Mouse (Mus musculus): ENCODE results near the gene Agtr1a. TPM values are rescaled to one million over a fixed set of nuclear protein-coding genes. Genes with fewer than 3 reads are reported as not detected.

Gene Agtr1a
- total and polyA plus RNA-seq, 3 experiments, result 0.05 to 8.2 TPM; not detected in 1

DNA sequence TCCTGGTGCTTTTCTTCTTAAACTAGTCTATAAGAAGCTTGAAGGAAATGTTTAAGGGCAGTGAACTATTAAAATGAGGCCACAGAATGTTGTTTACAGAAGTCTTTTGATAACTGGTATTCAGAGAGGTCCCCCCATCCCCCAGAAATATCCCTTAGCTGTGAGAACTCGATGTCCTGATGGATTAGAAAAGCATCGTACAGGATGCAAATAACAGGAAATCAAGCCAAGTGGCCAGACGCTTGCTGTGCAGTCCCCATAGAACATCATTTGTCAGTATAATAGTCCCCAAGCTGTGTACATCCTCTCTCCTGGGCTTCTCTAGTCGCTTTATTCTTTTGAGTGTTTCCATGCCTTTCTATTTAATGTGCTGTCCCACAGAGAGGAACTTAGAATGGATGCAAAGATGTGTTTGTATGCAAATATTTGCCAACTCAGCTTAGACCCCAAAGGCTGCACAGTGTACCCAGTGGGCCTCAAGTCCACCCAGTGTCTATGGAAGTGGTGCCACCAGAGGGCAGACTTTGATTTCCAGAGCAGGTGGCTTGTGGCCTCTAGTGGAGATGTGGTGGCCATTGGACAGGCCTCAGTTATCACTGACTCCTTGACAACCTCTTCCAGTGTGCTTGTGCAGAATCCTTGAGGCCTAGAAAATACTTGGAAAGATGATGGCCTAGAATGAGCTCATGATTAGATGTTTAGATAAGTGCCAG lies 22.4 kb downstream of the Agtr1a start:
- no peak for TF ChIP-seq POLR2AphosphoS5 (IDR thresholded peaks at IDR 0.05; ENCODE audit: insufficient replicate concordance, low read depth, low read length)
- no peak for TF ChIP-seq TAL1 (conservative IDR thresholded peaks at IDR 0.05; ENCODE audit: low read depth, low read length)
- no peak for TF ChIP-seq CTCF (IDR thresholded peaks at IDR 0.05; ENCODE audit: low read depth, low read length)
- TF ChIP-seq GATA2 (IDR thresholded peaks at IDR 0.05; ENCODE audit: borderline replicate concordance, low read depth, low read length), result no peak
- no peak for TF ChIP-seq GATA1 (IDR thresholded peaks at IDR 0.05; ENCODE audit: borderline replicate concordance, low read length)
- H3K27me3 ChIP-seq (ENCODE audit: insufficient read depth, low read length), result peaks cover 6% of the 10 kb centered on the region; the same call in 1 of the 2 replicates
- H3K36me3 ChIP-seq (replicated peaks), result no peaks in the 10 kb centered on the region
- no peak overlapping the region for H3K4me3 ChIP-seq (ENCODE audit: low read depth, low read length)
- ATAC-seq (ENCODE audit: extremely low read depth, insufficient number of reproducible peaks, low FRiP score, poor library complexity, severe bottlenecking) (no peak), DNase-seq (ENCODE audit: low spot score) (no peak)
- H3K9me3 ChIP-seq (replicated peaks), result no peaks in the 10 kb centered on the region
- H3K4me1 ChIP-seq (ENCODE audit: insufficient read depth, low read depth, low read length), result no peaks in the 10 kb centered on the region

DNA sequence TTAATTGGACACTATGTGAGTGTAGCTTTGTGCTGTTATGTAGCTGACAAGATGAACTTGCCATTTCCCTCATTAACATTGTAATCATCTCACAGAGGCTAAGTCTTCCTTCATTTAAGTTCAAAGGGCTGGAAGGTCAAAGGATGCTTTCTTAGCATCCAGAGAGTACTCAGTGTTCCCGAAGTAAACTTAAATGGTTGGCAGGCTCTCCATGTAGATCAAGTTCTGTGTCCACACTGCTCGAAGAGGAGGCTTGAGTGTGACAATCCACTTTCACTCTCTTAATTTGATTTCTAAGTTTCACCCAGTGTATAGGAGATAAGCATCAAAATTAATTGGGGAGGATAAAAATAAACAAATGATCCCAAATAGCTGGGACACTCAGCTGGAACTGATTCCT lies 23.6 kb downstream of the Agtr1a start:
- no peaks in the 10 kb centered on the region for H3K4me1 ChIP-seq (ENCODE audit: insufficient read depth, low read depth, low read length)
- no peaks in the 10 kb centered on the region for H3K9me3 ChIP-seq (replicated peaks)
- no peak overlapping the region for H3K4me3 ChIP-seq (ENCODE audit: low read depth, low read length)
- DNase-seq (ENCODE audit: low spot score), result no peak
- H3K27me3 ChIP-seq (ENCODE audit: insufficient read depth, low read length), result peaks cover 4% of the 10 kb centered on the region; the same call in 1 of the 2 replicates
- no peak for ATAC-seq (ENCODE audit: extremely low read depth, insufficient number of reproducible peaks, low FRiP score, poor library complexity, severe bottlenecking)
- no peaks in the 10 kb centered on the region for H3K36me3 ChIP-seq (replicated peaks)
- TF ChIP-seq CTCF (IDR thresholded peaks at IDR 0.05; ENCODE audit: low read depth, low read length), result no peak
- no peak for TF ChIP-seq POLR2AphosphoS5 (IDR thresholded peaks at IDR 0.05; ENCODE audit: insufficient replicate concordance, low read depth, low read length)
- TF ChIP-seq TAL1 (conservative IDR thresholded peaks at IDR 0.05; ENCODE audit: low read depth, low read length), result no peak
- TF ChIP-seq GATA1 (IDR thresholded peaks at IDR 0.05; ENCODE audit: borderline replicate concordance, low read length), result no peak
- no peak for TF ChIP-seq GATA2 (IDR thresholded peaks at IDR 0.05; ENCODE audit: borderline replicate concordance, low read depth, low read length)

DNA sequence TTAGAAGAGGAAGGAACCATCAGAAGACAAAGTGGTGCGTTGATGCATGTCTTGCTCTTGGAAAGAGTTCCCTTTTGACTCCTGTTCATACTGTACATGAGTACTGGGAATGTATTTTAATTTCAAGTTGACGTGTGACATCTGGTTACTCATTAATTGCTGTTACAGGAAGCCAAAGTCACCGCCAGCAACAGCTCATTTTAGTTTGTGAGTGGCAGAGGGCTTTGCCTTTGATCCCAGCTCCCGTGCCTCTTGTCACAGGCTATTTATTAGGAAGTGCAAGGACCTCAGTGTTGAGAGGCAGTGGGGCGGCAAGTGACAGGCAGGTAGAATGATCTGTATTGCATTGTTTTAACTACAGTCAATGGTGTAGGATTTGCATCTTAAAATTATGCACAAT lies 24.8 kb downstream of the Agtr1a start:
- Histone ChIP-seq H3K36me3 (replicated peaks) (no peaks in the 10 kb centered on the region), H3K27me3 (ENCODE audit: insufficient read depth, low read length) (peaks cover 3% of the 10 kb centered on the region; the same call in 1 of the 2 replicates), H3K4me3 (ENCODE audit: low read depth, low read length) (no peak overlapping the region), H3K9me3 (replicated peaks) (no peaks in the 10 kb centered on the region), H3K4me1 (ENCODE audit: insufficient read depth, low read depth, low read length) (no peaks in the 10 kb centered on the region)
- ATAC-seq (ENCODE audit: extremely low read depth, insufficient number of reproducible peaks, low FRiP score, poor library complexity, severe bottlenecking), result no peak
- DNase-seq (ENCODE audit: low spot score), result no peak
- no peak for TF ChIP-seq POLR2AphosphoS5 (IDR thresholded peaks at IDR 0.05; ENCODE audit: insufficient replicate concordance, low read depth, low read length)

DNA sequence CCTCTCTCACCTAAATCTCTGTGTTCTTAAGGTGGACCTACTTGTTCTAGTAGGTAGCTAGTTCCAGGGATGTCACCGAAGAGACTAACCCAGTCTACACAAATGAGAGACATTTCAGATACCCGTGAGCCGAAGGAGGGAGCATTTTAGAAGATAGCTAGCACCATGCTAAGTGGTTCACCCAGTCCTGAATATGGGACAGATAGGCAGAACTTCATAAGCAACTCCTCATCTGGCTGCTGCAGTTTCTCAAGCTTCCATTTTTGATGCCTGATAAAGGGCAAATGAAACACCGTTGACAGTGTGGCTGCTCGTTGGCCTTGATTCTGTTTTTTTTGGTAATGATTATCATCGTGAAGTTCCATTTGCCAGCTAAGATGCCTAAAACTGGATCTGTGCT lies 25.8 kb downstream of the Agtr1a start:
- DNase-seq (ENCODE audit: low spot score) (no peak), ATAC-seq (ENCODE audit: extremely low read depth, insufficient number of reproducible peaks, low FRiP score, poor library complexity, severe bottlenecking) (no peak)
- H3K27me3 ChIP-seq (ENCODE audit: insufficient read depth, low read length), result no peaks in the 10 kb centered on the region
- no peak overlapping the region for H3K4me3 ChIP-seq (ENCODE audit: low read depth, low read length)
- no peaks in the 10 kb centered on the region for H3K4me1 ChIP-seq (ENCODE audit: insufficient read depth, low read depth, low read length)
- no peak for TF ChIP-seq TAL1 (conservative IDR thresholded peaks at IDR 0.05; ENCODE audit: low read depth, low read length)
- no peaks in the 10 kb centered on the region for H3K36me3 ChIP-seq (replicated peaks)
- H3K9me3 ChIP-seq (replicated peaks), result no peaks in the 10 kb centered on the region

DNA sequence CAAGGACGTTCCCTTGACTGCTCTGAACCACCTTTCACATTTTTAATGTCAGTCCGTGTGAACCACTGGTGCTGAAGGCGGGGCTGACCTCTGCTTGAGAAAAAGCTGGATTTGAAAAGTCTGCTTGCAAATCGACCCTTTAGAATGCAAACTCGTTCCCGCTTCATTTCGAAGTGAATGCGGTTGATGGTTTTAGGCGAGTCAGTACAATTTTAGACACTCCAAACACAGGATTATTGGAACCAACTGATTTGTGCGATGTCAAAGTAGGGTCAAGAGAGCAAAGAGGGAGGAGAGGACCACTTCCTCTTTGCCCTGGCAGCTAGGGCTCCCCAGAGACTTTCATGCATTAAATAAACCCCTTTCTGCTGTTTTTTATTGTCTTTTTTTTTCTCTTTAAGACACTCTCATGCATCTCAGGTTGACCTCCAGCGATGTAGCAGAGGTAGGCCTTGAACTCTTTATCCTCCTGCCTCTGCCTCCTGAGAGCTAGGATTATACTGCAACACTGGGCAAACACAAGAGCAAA lies 27.9 kb downstream of the Agtr1a start:
- no peak for TF ChIP-seq GATA1 (IDR thresholded peaks at IDR 0.05; ENCODE audit: borderline replicate concordance, low read length)
- TF ChIP-seq GATA2 (IDR thresholded peaks at IDR 0.05; ENCODE audit: borderline replicate concordance, low read depth, low read length), result no peak
- H3K27me3 ChIP-seq (ENCODE audit: insufficient read depth, low read length), result no peaks in the 10 kb centered on the region
- ATAC-seq (ENCODE audit: extremely low read depth, insufficient number of reproducible peaks, low FRiP score, poor library complexity, severe bottlenecking), result no peak
- no peaks in the 10 kb centered on the region for H3K9me3 ChIP-seq (replicated peaks)
- no peaks in the 10 kb centered on the region for H3K4me1 ChIP-seq (ENCODE audit: insufficient read depth, low read depth, low read length)
- no peak for DNase-seq (ENCODE audit: low spot score)
- no peaks in the 10 kb centered on the region for H3K36me3 ChIP-seq (replicated peaks)
- H3K4me3 ChIP-seq (ENCODE audit: low read depth, low read length), result no peak overlapping the region

DNA sequence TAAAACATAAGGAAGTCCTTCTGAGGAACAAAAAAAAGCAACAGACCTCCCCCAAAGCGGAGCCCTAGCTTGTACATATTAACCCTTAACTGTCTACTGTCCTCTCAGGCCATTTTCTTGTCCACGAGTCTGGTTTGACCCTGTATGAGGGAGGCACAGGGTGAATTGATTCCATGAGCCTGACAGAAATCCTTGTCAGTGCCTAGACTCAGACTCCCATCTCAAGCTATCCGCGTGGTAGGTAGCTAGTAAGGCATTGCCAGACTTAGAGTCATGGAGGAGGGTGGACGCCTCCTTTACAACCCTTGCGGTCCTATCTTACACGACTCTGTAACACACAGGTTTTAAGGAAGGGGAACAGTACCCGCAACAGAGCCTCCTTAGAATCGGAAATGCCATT lies 28.5 kb downstream of the Agtr1a start:
- ATAC-seq (ENCODE audit: extremely low read depth, insufficient number of reproducible peaks, low FRiP score, poor library complexity, severe bottlenecking) (no peak), DNase-seq (ENCODE audit: low spot score) (no peak)
- no peak overlapping the region for H3K4me3 ChIP-seq (ENCODE audit: low read depth, low read length)
- no peaks in the 10 kb centered on the region for H3K27me3 ChIP-seq (ENCODE audit: insufficient read depth, low read length)
- no peaks in the 10 kb centered on the region for H3K4me1 ChIP-seq (ENCODE audit: insufficient read depth, low read depth, low read length)
- no peak for TF ChIP-seq GATA2 (IDR thresholded peaks at IDR 0.05; ENCODE audit: borderline replicate concordance, low read depth, low read length)
- TF ChIP-seq TAL1 (conservative IDR thresholded peaks at IDR 0.05; ENCODE audit: low read depth, low read length), result no peak
- no peak for TF ChIP-seq GATA1 (IDR thresholded peaks at IDR 0.05; ENCODE audit: borderline replicate concordance, low read length)
- TF ChIP-seq CTCF (IDR thresholded peaks at IDR 0.05; ENCODE audit: low read depth, low read length), result no peak
- TF ChIP-seq POLR2AphosphoS5 (IDR thresholded peaks at IDR 0.05; ENCODE audit: insufficient replicate concordance, low read depth, low read length), result no peak
- H3K9me3 ChIP-seq (replicated peaks), result no peaks in the 10 kb centered on the region
- no peaks in the 10 kb centered on the region for H3K36me3 ChIP-seq (replicated peaks)

DNA sequence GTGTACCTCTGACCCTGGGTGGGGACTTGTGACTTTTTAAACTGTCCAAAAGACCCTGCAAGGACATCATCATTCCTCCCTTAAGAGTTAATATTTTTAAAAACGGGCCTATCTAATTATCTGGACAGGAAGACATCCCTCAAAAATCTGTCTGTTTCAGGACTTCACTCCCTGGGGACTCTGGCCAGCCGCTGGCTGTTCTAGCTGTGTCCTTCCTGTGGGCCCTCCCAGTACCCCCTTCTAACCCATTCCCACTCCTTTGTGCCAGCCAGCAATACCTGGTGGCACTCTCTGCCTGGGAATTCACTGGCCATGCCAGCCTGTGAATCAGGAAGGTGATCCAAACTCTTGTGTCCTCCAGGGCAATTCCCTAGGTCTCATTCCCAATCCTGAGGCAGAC lies 29.1 kb downstream of the Agtr1a start:
- H3K4me1 ChIP-seq (ENCODE audit: insufficient read depth, low read depth, low read length), result no peaks in the 10 kb centered on the region
- no peak for ATAC-seq (ENCODE audit: extremely low read depth, insufficient number of reproducible peaks, low FRiP score, poor library complexity, severe bottlenecking)

More for the DNA sequence above, 29.1 kb downstream of the Agtr1a start:
- H3K36me3 ChIP-seq (replicated peaks), result no peaks in the 10 kb centered on the region
- H3K27me3 ChIP-seq (ENCODE audit: insufficient read depth, low read length), result no peaks in the 10 kb centered on the region
- H3K4me3 ChIP-seq (ENCODE audit: low read depth, low read length), result no peak overlapping the region
- no peak for DNase-seq (ENCODE audit: low spot score)
- TF ChIP-seq POLR2AphosphoS5 (IDR thresholded peaks at IDR 0.05; ENCODE audit: insufficient replicate concordance, low read depth, low read length), result no peak
- TF ChIP-seq GATA2 (IDR thresholded peaks at IDR 0.05; ENCODE audit: borderline replicate concordance, low read depth, low read length), result no peak
- TF ChIP-seq CTCF (IDR thresholded peaks at IDR 0.05; ENCODE audit: low read depth, low read length), result no peak
- no peak for TF ChIP-seq GATA1 (IDR thresholded peaks at IDR 0.05; ENCODE audit: borderline replicate concordance, low read length)
- H3K9me3 ChIP-seq (replicated peaks), result no peaks in the 10 kb centered on the region

All from G1E (cell line).